Mouse (Mus musculus) spleen, adult 2 months (tissue): ENCODE data around the gene Cep57l1. TPM values are rescaled to one million over a fixed set of nuclear protein-coding genes. Genes with fewer than 3 reads are reported as not detected.

Experiments
- DNase-seq, 2 experiments: peaks; one replicate each; pipeline versions ENCODE4 v3.0.0 to v3.0.0-alpha.2; 2012 to 2021; ENCODE audit warnings: low spot score in 2 of 2, low read depth in 1 of 2
- H3K27ac ChIP-seq: fragments of 200-500 bp; 2 replicates; pipeline ENCODE4 v1.5.1; 2012; ENCODE audit warnings: low read length, inconsistent platforms; ENCODE audit not compliant: insufficient read depth
- H3K27me3 ChIP-seq: fragments of 200-500 bp; 2 replicates; pipeline ENCODE4 v1.6.1; 2012; ENCODE audit warnings: mild to moderate bottlenecking, moderate library complexity, low read length, inconsistent platforms; ENCODE audit not compliant: control insufficient read depth, insufficient read depth
- H3K36me3 ChIP-seq: fragments of 200-500 bp; 2 replicates; pipeline ENCODE4 v1.6.1; 2012; ENCODE audit warnings: mild to moderate bottlenecking, low read length, inconsistent platforms; ENCODE audit not compliant: control insufficient read depth, insufficient read depth
- H3K4me1 ChIP-seq: fragments of 200-500 bp; 2 replicates; pipeline ENCODE4 v1.6.1; 2011; ENCODE audit warnings: inconsistent platforms; ENCODE audit not compliant: control insufficient read depth, insufficient read depth, insufficient read length
- H3K4me3 ChIP-seq: fragments of 200-500 bp; 2 replicates; pipeline ENCODE4 v1.5.1; 2011; ENCODE audit warnings: mild to moderate bottlenecking, inconsistent platforms; ENCODE audit not compliant: insufficient read depth, insufficient read length; ENCODE audit errors: extremely low read depth
- CTCF ChIP-seq: fragments of 200-500 bp; IDR thresholded peaks from 2 replicates; pipeline ENCODE4 v1.5.1; 2011; ENCODE audit warnings: mild to moderate bottlenecking, inconsistent platforms; ENCODE audit not compliant: insufficient read depth, insufficient read length, insufficient replicate concordance; ENCODE audit errors: extremely low read depth
- POLR2A ChIP-seq: fragments of 200-500 bp; IDR thresholded peaks from 2 replicates; pipeline ENCODE4 v1.6.1; 2011; ENCODE audit warnings: low read depth, low read length, inconsistent platforms
- WGBS: fragments of 180-500 bp; shearing (Covaris S2); methylation state at CpG from one replicate; pipeline ENCODE4 v1.1.7; 2018; 5-methylcytosine and 5-hydroxymethylcytosine counted together
- polyA plus RNA-seq: library from polyadenylated mRNA; depleted of rRNA; stranded (reverse); fragments of >200 nt; gene quantifications from 2 replicates; pipeline ENCODE4 v1.2.3, GENCODE M21; 2012

The Cep57l1 gene
- polyA plus RNA-seq, 1 experiment = 1.4 TPM

DNA sequence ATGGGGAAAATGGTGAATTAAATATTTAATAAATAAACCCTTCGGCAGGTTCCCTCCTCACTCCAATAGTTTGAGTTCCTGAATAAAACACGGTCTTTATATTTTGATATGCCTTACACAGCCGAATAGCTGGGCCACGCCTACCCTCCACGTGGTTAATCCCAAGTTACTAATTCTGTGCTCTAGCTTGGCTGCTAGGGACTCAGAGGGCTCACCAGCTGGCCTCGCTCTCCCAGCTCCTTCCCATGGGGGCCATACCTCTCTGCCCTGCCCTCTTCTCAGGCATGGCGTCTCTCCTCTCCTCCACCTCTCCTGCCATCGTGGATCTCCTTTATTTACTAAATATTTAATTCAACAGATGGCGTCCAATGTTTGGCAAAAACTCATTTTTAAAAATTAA lies 83.5 kb downstream of the Cep57l1 start:
- peaks cover 8% of the 10 kb centered on the region; the same call in 1 of the 2 replicates for H3K36me3 ChIP-seq
- 94% methylated on average over 9 of the region's 9 CpGs for WGBS
- TF ChIP-seq CTCF (no peak), POLR2A (no peak)
- no peaks in the 10 kb centered on the region for H3K4me1 ChIP-seq
- no peak overlapping the region for H3K4me3 ChIP-seq
- no peaks in the 10 kb centered on the region for H3K27me3 ChIP-seq
- DNase-seq = no peak
- no peak overlapping the region for H3K27ac ChIP-seq

DNA sequence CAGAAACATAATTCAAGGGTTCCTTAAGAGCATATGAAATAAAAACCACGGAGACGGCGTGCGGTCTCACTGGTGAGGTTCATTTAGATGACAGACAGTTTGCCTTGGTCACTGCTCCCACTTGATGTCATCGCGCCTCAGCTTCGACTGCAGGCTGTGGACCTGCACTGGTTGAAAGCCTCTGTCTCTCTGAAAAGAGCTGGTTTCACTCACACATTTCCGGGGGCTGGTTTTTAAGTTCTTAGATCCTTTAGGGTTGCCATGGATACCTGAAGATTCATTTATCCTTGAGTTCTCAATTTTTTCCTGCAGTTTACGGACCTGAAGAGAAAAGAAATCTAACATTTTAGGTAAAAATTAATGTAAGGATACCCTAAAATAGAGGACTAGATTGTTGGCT lies 90.1 kb downstream of the Cep57l1 start:
- WGBS = 93% methylated on average over 9 of the region's 9 CpGs
- no peak overlapping the region for H3K4me3 ChIP-seq
- no peaks in the 10 kb centered on the region for H3K27me3 ChIP-seq
- DNase-seq = no peak
- TF ChIP-seq POLR2A (no peak), CTCF (no peak)
- H3K36me3 ChIP-seq = peaks cover 6% of the 10 kb centered on the region; the same call in 1 of the 2 replicates
- no peaks in the 10 kb centered on the region for H3K4me1 ChIP-seq
- H3K27ac ChIP-seq = no peak overlapping the region

DNA sequence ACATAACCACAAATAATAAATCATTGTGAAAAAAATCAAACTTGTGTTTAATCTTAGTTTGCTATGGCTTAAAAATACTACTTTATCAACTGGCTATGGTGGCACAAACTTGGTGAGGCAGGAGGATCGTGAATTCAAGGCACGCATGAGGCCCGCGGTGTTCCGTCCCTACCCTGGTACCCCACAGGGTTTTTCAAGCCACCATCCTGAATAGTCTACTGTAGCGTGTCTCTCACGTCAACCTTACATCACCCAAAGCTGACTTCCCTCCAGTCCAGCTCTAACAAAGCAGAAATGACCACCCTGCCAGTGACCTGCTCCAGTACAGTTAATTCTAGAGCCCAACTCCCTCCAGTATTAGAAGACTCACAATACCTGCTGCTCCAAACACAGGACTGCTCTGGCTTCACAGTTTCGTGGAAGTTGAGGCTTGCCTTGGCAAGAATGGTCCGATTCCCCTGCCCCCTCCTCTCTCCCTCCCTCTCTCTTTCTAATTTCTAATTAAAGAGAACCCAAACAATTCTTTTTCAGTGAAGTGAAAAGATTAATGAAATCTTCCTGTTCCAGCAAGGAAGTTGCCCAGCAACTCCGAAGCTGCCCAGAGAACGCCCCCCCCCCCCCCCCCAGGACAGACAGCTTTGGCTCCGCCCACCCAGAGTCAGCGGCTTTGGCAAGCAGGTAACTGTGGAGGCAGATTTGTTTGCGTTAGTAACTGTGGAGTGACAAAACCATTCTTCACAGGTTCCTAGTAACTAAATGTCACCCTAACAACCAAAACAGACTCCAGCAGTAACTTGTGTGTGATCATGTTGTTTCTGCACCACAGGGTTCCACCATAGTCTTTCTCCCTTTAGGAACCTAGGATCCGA lies 93.4 kb downstream of the Cep57l1 start, which contains the start of gene Ccdc162:
Ccdc162 (minus strand) TSS at position 606 of the 869 bp plus-strand sequence.
- TF ChIP-seq CTCF (no peak), POLR2A (no peak)
- H3K27ac ChIP-seq = no peak within 1 kb of the TSS
- 86% methylated on average over 15 of the region's 15 CpGs for WGBS
- H3K4me1 ChIP-seq = no peaks in the 10 kb centered on the region; the same call in 1 of the 2 replicates
- H3K27me3 ChIP-seq = no peaks in the 10 kb centered on the region
- peaks cover 3% of the 10 kb centered on the region; the same call in 1 of the 2 replicates for H3K36me3 ChIP-seq
- no peak for DNase-seq
- no peak within 1 kb of the TSS for H3K4me3 ChIP-seq

DNA sequence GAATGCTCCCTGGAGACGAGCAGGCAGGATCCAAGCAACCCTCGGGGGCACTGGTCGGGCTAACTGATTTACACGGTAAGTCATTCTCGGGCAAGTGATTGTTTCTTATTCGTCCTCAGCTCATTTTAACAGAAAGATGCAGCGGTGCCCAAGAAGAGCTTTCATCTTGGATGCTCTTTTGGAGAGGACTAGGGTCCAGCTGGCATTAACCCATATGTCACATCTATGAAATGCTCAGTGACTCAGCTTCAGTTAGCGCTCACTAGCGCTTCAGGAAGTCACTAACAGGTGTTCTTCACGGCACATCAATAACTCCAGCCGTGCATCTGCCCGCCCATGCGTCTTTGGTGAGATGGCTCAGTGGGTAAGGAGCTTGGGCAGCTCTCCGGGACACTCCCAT lies 94.1 kb downstream of the Cep57l1 start:
- DNase-seq = no peak
- 91% methylated on average over 14 of the region's 14 CpGs for WGBS
- H3K36me3 ChIP-seq = peaks cover 3% of the 10 kb centered on the region; the same call in 1 of the 2 replicates
- no peak for TF ChIP-seq POLR2A
- no peak for TF ChIP-seq CTCF
- no peak overlapping the region for H3K4me3 ChIP-seq
- H3K27ac ChIP-seq = no peak overlapping the region
- no peaks in the 10 kb centered on the region; the same call in 1 of the 2 replicates for H3K4me1 ChIP-seq
- H3K27me3 ChIP-seq = no peaks in the 10 kb centered on the region

DNA sequence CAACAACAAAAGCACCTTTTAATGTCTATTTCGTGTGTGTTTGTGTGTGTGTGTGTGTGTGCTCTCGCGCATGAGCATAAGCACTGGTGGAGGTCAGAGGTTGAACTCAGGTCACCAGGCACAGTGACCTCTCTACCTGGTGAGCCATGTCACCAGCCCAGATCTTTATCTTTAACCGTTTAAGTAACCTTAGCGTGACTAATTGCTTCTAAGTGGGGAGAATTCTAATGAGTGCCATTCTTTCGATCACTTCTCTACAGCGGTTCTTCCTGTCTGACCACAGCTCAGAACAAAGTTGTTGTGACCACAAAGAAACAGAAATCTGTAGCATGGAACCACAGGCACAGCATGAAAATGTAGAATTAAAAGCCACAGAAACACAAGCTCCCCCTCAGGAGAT lies 98.2 kb downstream of the Cep57l1 start:
- no peak overlapping the region for H3K27ac ChIP-seq
- WGBS = 44% methylated on average over 7 of the region's 7 CpGs
- no peak for TF ChIP-seq CTCF
- TF ChIP-seq POLR2A = no peak
- no peak for DNase-seq
- H3K36me3 ChIP-seq = no peaks in the 10 kb centered on the region
- no peak overlapping the region for H3K4me3 ChIP-seq
- H3K4me1 ChIP-seq = no peaks in the 10 kb centered on the region; the same call in 1 of the 2 replicates
- H3K27me3 ChIP-seq = no peaks in the 10 kb centered on the region

DNA sequence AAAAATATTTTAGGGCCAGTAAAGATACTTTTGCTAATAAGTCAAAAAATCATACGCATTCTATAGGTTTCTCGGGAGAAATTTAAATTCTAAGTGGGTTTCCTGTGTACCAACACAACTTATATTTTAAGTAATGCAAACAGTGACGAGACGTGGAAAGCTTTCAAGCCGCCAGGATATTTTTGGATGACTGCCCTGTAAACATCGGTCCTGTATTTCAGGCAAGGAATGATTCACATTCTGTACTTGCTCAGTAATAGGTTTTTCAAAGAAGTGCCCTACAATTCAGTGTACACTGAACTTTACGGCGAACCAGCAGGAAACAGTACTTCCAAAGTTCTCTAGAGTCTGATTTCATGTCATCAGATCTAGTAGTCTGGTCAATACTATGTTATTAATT lies 98.9 kb downstream of the Cep57l1 start:
- TF ChIP-seq CTCF (no peak), POLR2A (no peak)
- 91% methylated on average over 8 of the region's 8 CpGs for WGBS
- H3K27ac ChIP-seq = no peak overlapping the region
- no peak for DNase-seq
- H3K4me3 ChIP-seq = no peak overlapping the region
- H3K4me1 ChIP-seq = no peaks in the 10 kb centered on the region; the same call in 1 of the 2 replicates
- no peaks in the 10 kb centered on the region for H3K36me3 ChIP-seq
- no peaks in the 10 kb centered on the region for H3K27me3 ChIP-seq

DNA sequence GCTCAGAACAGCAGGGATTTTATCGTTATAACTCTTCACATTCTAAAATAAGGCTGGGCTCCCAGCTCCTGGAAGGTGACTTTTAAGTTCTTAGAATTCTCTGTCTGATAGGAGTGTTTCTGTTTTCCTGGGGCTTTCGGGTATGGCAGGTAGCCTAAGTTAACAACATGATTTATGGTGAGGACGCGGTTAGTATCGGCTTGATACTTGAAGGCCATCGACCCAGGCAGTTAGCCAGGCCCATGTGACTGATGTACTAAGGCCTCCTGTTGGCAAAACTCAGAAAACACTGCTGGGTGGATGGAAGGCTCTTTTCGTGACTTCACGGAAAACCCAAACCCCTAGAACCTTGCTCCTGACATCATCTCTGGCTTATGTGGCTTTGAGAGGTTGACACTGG lies 100.3 kb downstream of the Cep57l1 start:
- Histone ChIP-seq H3K27ac (no peak overlapping the region), H3K4me3 (no peak overlapping the region), H3K4me1 (no peaks in the 10 kb centered on the region; the same call in 1 of the 2 replicates), H3K36me3 (no peaks in the 10 kb centered on the region), H3K27me3 (no peaks in the 10 kb centered on the region)
- TF ChIP-seq CTCF (no peak), POLR2A (no peak)
- no peak for DNase-seq
- WGBS = 84% methylated on average over 8 of the region's 8 CpGs
